Mouse (Mus musculus) 3T3-L1 (cell line): Measurements from ENCODE around the gene Aldh3a1.
"Not testable (repeated sequence)": the region's sequence is repeated elsewhere in the genome, so short reads cannot be mapped to it uniquely, and the experiment has no call there.

Experiments
- DNase-seq: peaks from one replicate; pipeline ENCODE4 v3.0.0-alpha.2; 2015; ENCODE audit warnings: low read depth, low spot score

The Aldh3a1 gene

DNA sequence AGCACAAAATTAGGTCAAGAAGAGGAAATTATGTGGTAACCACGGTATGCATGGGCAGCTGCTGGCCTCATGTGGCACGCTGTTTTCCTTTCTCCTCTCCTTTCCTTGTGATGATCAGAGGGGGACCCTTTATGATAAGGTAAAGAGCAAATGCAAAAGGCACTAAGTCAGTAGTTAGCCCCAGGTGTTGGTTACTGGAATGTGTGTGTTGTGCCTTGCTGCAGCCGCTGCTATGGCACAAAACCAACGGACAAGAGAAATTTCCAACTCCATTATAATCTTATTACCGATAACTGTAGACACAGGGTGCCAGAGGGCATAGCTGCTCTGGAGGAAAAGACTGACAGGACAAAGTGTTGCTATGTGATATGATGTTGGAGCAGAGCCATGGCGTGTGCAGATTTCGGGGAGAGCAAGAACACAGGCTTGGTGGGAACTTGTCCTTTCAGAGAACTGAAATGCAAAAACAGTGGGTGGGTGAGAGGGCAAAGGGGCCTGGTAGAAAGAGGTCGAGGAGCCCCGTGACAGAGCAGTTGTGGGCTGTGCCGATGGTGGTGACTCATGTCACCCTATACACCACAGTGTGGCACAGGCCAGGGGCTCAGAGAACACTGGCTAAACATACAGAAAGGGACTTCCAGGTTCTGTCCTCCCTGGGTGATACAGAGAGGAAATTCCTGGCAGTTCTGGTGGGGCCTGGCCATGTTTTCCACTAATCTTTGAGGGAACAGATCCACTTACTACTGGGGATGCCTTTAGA lies at the start of gene Aldh3a1:
Gene Aldh3a1 (plus strand): TSS at position 51 of the 760 bp plus-strand sequence.
- peak; percentile 45 for DNase-seq

GRCm38 (mm10) chr11:61158141-61158540 lies 49.2 kb upstream of the Aldh3a1 start:
- DNase-seq, result no peak

GRCm38 (mm10) chr11:61159796-61160732 lies 47.3 kb upstream of the Aldh3a1 start:
- no peak for DNase-seq

- no peak for DNase-seq
Observed at GRCm38 (mm10) chr11:61161121-61161520, 46.2 kb upstream of the Aldh3a1 start.

DNA sequence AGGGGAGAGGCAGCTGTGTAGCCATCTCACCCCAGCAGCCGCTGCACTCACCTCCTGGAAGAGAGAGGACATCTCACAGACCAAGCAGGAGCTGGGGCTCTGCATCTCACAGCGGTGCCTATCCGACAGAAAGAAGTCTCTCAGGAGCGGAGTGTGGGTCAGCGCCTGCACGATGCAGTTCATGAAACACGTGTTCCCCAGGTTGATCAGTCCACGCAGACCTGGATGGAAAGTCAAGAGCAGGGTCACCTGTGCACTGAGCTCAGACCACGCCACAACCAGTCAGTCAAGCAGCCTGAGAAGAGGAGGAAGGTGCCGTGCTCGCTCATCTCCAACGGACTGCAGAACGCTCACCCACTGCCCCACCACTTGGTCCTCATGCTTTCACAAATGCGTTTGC lies 44.6 kb upstream of the Aldh3a1 start:
- no peak for DNase-seq

- no peak for DNase-seq
Observed at GRCm38 (mm10) chr11:61163341-61163740, 44.0 kb upstream of the Aldh3a1 start.

GRCm38 (mm10) chr11:61164366-61164765 lies 43.0 kb upstream of the Aldh3a1 start:
- no peak for DNase-seq

DNA sequence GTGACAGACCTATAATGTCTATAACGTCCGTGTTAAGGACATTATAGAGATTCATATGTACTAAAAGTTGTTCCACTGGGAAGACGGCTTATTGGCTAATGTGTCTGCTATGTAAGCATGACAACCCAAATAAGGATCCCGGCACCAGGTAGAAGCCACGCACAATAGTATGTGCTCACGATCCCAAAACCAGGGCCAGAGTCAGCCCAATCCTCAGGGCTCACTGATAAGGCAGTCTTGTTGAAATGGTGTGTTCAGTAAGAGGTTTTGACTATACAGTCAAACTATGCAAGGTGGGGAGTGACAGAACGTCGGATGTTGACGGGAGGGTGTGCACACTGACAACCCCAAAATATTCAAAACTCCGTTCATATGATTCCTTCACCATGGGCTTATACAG lies 42.5 kb upstream of the Aldh3a1 start:
- DNase-seq, result no peak

DNA sequence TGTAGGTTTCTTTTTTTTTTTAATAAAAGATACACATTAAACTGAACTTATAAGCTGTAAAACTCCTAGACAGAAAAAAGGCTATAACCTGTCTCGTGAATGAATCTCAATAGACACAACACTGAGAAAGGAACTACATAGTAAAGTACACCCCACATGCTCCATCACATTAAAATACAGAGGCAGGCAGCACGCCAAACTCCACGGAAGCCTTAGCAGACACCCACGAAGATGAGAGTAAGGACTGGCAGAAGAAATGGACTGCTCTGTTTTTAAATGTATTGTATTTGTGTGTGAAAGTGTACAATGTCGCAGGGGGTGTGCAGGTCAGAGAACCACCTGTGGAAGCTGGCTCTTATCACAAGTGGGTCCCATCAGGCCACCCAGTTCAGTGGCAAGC lies 37.2 kb upstream of the Aldh3a1 start:
- DNase-seq, result no peak

- not testable (repeated sequence) for DNase-seq
Observed at GRCm38 (mm10) chr11:61173477-61173876, 33.9 kb upstream of the Aldh3a1 start.

DNA sequence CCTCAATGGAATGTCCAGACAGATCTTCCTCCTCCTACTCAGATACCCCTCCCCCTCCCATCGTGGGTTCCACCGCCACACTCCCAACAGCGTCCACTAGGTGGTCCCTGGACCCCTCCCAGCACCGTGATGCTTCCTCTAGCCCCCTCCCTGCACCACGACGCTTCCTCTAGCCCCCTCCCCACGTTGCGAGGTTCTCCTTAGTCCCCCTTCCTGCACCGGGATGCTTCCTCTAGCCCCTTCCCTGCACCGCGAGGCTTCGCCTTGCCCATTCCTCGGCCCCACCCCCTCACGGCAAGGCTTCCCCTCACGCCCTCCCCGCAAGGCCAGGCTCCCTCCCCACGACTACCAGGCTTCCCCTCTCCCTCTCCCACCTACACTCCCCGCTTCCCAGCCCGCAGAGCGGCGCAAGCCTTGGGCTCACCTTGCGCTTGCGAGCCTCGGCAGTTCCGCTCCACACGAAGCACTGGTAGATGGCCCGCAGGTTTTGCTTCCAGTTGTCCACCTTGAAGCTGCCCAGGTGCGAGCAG lies 33.0 kb upstream of the Aldh3a1 start:
- DNase-seq, result peak; percentile 72

DNA sequence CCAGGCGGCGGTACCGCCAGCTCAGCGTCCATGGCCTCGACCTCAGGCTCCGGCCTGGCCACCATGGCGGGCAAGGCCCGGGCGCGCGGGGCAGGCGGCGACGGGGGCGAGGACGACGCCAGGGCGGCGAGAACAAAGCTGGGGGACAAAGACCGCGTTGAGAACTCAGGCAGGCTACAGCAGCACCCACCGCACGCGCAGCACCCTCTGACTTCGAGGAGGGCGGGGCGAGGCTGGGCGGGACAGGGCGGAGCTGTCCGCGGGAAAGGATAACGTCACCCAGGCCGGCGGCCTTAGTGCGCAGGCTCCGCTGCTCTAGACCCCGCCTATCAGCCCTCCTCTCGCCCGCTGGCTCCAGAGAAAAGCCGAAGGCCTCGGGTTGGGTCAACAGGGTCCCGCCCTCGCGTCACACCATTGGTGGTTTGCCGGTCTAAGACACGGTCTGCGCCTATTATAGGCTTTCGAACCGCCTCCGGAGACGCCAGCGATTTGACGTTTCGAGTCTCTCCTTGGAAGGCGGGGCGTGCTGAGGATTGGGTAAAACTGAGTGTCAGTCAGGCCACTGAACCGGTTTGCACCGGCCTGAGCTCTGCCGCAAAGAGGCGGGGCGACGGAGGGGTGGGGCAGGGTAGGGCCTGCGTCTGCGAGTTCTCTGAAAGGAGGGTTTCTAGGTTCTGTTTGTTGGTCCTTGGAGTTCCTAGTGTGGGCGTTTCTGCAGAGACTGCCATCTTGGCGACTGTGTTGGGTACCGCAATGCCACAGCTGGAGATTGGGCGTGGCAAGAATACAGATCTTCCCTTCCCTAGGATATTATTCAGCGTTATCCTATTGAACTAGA lies 32.3 kb upstream of the Aldh3a1 start, which contains the start of gene Usp22:
Gene Usp22 (minus strand): TSS at position 235 of the 838 bp plus-strand sequence.
- DNase-seq, result peak; percentile 100

DNA sequence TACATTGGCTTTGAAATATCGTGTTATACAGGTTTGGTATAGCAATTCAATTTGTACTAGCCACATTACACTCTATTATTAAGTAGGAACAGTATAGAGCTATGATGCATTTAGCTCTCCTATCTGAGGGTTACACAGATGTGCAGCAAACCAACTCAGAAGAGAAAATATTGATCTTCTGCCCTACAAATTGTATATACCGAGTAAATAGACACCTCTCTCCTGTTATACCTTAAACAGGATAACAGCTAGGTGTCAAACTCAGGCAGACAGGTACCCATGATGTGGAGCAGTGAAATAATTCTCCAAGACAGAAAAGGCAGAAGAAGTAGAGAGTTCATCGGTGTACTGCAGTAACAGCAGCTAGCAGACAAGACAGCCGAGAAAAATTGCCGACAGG lies 31.6 kb upstream of the Aldh3a1 start:
- DNase-seq, result peak; percentile 16

- peak; percentile 31 for DNase-seq
Observed at GRCm38 (mm10) chr11:61176321-61176720, 31.0 kb upstream of the Aldh3a1 start.

DNA sequence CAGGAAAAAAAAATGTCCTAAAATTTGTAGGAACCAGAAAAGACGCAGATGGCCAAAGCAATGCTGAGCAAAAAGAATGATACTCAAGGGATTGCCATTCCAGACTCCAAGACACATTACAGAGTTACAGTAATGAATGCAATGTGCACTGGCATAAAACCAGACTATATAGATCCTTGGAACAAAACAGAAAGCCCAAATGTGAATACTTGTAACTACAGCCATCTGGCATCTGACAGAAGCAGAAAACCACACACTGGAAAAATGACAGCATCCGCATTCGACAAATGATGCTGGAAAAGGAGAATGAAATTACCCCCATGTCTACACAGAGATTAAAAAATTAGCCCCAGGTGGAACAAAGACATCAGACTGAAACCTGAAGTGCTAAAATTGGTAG lies 27.0 kb upstream of the Aldh3a1 start:
- peak; percentile 66 for DNase-seq

DNA sequence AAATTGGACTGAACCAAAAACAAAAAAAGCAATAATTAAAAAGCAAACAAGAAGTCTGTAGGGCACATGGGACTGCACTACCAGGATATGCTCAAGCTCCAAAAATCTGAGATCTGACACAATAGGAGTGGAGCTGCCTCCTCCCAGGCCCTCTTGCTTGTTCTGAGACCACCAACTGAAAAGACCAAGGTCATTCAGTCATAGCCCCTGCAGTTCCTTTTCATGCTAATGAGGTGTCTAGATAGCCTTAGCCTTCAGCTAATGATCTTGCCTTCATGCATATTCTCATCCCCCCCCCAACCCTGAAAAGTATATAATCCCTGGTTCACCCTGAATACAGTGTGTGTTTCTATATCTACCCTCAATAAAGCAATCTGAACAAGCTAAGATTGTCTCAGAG lies 25.7 kb upstream of the Aldh3a1 start:
- DNase-seq, result no peak

DNA sequence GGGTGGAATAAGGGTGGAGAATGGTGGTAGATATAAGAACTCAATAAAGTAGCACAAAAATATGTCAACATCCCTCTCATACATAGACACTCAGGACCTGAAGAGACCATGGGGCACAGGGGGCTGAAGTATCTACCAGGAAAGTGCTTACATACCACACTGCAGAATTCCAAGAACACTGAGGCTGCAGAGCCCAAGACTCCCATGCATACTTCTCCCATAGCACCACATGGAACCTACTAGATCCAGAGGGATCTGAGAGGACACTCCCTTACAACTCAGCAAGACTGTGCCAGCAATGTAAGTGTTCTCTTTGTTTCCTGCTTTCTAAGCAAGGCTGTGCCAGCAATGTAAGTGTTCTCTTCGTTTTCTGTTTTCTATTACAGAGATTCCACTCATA lies 23.5 kb upstream of the Aldh3a1 start:
- DNase-seq, result no peak

GRCm38 (mm10) chr11:61190776-61191175 lies 16.6 kb upstream of the Aldh3a1 start:
- DNase-seq, result no peak

GRCm38 (mm10) chr11:61192123-61192522 lies 15.2 kb upstream of the Aldh3a1 start:
- not testable (repeated sequence) for DNase-seq

- no peak for DNase-seq
Observed at GRCm38 (mm10) chr11:61192779-61193178, 14.6 kb upstream of the Aldh3a1 start.

DNA sequence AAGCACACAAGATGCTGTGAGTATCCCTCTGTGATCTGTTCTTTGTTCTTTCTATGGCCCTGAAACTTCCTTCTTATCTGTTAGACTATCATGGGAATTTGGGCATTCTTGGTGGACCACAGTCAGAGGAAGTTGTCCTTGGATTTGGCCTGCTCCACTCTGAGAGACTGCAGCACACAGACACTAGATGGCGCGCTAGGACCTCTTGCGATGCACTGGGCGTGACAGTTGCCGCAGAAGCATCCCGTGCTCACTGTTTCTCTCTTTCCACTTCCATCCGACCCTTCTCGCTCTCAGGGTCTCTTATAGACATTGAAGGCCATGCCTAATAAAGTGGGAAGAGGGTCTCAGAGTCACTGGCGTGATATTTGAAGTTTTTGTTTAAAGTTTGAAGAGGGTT lies 13.9 kb upstream of the Aldh3a1 start:
- peak; percentile 89 for DNase-seq
